Mouse (Mus musculus) cerebellum, postnatal 25 days (tissue): Measurements from ENCODE around the gene Gm11007.
"Not testable (repeated sequence)": the region's sequence is repeated elsewhere in the genome, so short reads cannot be mapped to it uniquely, and the experiment has no call there.

Experiments used
- DNase-seq, 2 experiments: peaks; one replicate each; pipeline ENCODE4 v3.0.0; 2021; ENCODE audit warnings: mixed read lengths in 2 of 2

Gene Gm11007

DNA sequence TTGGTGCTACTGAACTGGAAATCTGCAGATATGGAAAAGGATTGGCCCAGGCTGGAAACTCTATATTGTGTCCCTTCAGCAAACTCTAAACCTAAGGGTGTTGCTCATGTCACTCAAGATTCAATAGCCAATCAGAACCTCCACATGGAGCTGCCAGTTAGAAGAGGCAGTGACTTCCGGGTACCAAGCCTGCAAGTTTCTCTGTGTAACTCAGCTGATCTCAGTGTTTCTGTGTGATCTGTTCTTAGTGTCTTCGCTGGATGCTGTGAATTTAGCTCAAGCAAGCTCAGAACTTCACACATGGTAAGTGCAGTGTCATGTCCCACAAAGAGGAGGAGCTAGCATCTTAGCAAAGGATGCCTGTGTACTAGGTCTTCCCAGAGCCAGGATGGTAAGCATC lies at the start of gene Gm11007:
Gm11007 (plus strand) TSS at position 301 of the 400 bp plus-strand sequence.
- not testable (repeated sequence) for DNase-seq
